Mouse (Mus musculus): ENCODE measurements at regions not wholly inside any gene's neighbourhood (a gene's known extent, or its start where the extent isn't known, plus 50 kb on each side); places are given as distances from the start of the nearest gene placed in this dataset.

DNA sequence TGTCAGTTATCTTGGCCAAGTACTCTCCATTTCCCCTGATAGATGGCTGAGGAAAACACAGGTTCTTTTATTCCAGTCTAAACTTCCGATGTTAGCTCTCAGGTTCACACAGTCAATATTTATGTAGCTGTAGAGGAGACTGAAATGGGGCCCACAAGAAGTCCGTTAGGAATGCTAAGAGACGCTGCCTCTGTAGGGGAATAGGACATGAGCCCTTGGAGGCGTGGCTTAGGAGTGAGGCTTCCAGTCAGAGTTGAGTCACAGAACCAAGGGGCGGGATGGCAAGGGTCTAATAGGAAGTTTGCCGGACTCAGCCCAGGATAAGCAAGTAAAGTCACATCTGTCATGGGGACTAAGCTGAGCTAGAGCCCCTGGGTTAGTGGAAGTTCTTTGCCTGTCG is 150.5 kb downstream of the Bcl11b start:
- no peak for DNase-seq

- DNase-seq: no peak
These were observed 147.9 kb downstream of the Bcl11b start for GRCm38 (mm10) chr12:107855547-107855946.

GRCm38 (mm10) chr12:107856421-107857043 is 146.9 kb downstream of the Bcl11b start:
- DNase-seq: no peak

GRCm38 (mm10) chr12:107858536-107859280 is 144.7 kb downstream of the Bcl11b start:
- no peak for DNase-seq

- DNase-seq: no peak
These were observed 143.7 kb downstream of the Bcl11b start for GRCm38 (mm10) chr12:107859750-107860149.

DNA sequence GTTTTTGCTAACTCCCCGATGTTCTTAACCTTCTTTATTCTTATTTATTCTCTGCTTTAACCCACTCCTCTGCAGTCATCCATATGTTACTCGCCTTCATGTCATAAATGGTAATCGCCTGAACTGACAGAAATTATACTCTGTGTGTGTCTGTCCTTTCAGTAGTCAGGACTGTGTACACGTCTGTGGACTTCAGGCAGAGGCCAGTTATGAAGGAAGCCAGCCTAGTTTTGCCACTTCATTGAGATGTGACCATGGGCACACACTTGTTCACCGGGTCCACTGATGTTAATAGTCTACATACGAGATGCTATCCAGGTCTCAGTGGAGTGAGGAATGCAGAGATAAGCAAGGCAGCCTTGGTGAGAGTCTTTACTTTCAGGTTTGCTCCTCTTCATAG is 143.0 kb downstream of the Bcl11b start:
- DNase-seq: no peak
